Mouse (Mus musculus): Measurements from ENCODE around the gene Nup214. TPM values are rescaled to one million over a fixed set of nuclear protein-coding genes. Genes with fewer than 3 reads are reported as not detected.
A peak's percentile ranks its signal among the peaks of the same experiment; 100 is the strongest.

Nup214 gene
- polyA plus RNA-seq (2015; fragmentation: Nextera tagmentation; extraction: Ambion mirVana) = 101 and 103 TPM in 2 replicates

DNA sequence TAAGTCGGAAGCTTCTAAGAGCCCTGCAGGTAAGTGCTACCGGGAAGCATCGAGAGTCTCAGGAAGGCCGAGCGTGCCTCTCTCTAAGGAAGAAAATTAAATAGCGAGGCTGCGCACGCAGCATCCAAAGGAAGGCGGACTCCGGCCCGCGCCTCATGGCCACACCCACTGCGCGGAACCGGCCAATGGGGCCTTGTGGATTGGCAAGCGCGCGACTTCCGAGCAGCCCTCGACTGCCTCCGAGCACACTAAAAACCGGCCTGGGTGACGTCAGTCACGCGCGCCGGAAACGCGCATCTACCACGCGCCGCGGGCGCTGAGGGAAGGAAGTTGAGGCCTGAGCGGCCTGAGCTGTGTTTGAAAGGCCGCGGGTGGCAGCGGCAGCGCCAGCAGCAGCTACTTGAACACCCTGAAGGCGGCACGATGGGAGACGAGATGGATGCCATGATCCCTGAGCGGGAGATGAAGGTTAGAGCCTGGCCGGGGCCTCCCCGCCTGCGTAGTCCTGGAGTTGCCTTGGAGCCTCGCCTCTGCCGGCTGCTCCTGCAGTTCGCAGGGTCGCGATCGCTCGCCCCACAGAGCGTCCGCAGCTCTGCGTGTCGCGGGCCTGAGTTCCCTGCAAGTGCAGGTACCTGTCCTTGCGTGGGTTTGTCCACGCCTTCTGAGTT is at the start of gene Nup214:
Gene Nup214, plus strand, starts transcription at position 296 of the 668 bp plus-strand sequence.
- WGBS = under 1% methylated on average over 60 of the region's 60 CpGs
- H3K4me1 ChIP-seq = peaks cover 18% of the 10 kb centered on the region
- H3K9ac ChIP-seq = peak within 1 kb of the TSS; percentile 91
- H3K27ac ChIP-seq = peak within 1 kb of the TSS; percentile 74
- H3K4me3 ChIP-seq = peak within 1 kb of the TSS; percentile 87
- no peaks in the 10 kb centered on the region for H3K27me3 ChIP-seq
- H3K9me3 ChIP-seq (replicated peaks) = no peaks in the 10 kb centered on the region
- H3K4me2 ChIP-seq = peak within 1 kb of the TSS; percentile 97
- H3K36me3 ChIP-seq (ENCODE audit: poor library complexity, severe bottlenecking) = peaks cover 65% of the 10 kb centered on the region
- ATAC-seq = peak; percentile 100

DNA sequence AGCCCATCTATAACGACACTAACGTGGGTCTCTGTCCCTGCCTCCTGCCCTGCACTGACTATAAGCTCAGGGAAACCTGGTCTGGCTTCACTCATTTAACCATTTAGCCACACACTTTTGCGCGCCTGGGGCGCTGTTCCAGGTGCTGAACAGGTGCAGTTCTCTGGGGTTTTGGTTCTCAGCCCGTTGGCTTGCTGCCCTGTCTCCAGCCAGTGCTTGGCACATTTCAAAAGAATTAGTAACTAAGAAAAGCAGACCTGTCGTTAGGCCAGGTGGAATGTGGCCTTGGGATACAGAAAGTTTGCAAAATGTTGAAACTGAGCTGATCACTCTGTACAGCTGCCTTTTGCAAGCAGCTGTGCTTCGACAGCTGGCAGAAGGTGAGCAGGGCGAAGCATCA is 49.4 kb upstream of the Nup214 start:
- H3K36me3 ChIP-seq (ENCODE audit: poor library complexity, severe bottlenecking) = no peaks in the 10 kb centered on the region
- no peaks in the 10 kb centered on the region for H3K4me1 ChIP-seq
- ATAC-seq = no peak
- H3K9me3 ChIP-seq (replicated peaks) = no peaks in the 10 kb centered on the region
- no peak overlapping the region for H3K27ac ChIP-seq
- H3K9ac ChIP-seq = no peak overlapping the region
- no peak overlapping the region for H3K4me3 ChIP-seq
- H3K4me2 ChIP-seq = no peak overlapping the region
- H3K27me3 ChIP-seq = peaks cover 6% of the 10 kb centered on the region; the same call in 1 of the 2 replicates
- WGBS = 29% methylated on average over 9 of the region's 9 CpGs

DNA sequence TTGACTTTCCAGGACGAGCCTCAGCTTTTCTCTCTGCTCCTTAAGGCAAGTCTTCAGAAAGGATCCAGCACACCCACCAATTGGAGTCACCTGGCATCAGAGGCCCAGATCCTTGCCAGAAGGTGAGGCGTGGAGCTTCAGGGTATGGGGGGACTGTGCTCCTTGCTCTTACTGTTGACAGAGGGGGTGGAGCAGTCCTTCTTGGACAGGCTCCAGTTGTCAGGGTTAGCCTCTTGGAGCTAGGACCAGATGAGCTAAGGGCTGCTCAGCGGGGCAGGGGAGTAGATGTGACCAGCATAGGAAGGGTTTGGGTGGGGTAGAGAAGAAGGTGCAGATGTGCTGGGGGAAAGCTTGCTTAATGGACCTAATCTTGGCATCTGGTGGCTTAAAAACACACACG is 48.3 kb upstream of the Nup214 start:
- ATAC-seq = no peak
- Histone ChIP-seq H3K4me1 (no peaks in the 10 kb centered on the region), H3K9ac (no peak overlapping the region), H3K9me3 (replicated peaks) (no peaks in the 10 kb centered on the region), H3K4me3 (no peak overlapping the region), H3K27me3 (peaks cover 5% of the 10 kb centered on the region; the same call in 1 of the 2 replicates), H3K36me3 (ENCODE audit: poor library complexity, severe bottlenecking) (no peaks in the 10 kb centered on the region), H3K27ac (no peak overlapping the region), H3K4me2 (no peak overlapping the region)
- 61% methylated on average over 4 of the region's 4 CpGs for WGBS

- ATAC-seq = no peak
- Histone ChIP-seq H3K4me3 (no peak overlapping the region), H3K27me3 (no peaks in the 10 kb centered on the region), H3K36me3 (ENCODE audit: poor library complexity, severe bottlenecking) (no peaks in the 10 kb centered on the region), H3K4me1 (peaks cover 3% of the 10 kb centered on the region; the same call in 1 of the 2 replicates), H3K9ac (no peak overlapping the region), H3K27ac (no peak overlapping the region), H3K4me2 (no peak overlapping the region), H3K9me3 (replicated peaks) (no peaks in the 10 kb centered on the region)
- WGBS = 89% methylated on average over 3 of the region's 3 CpGs
These were observed 44.6 kb upstream of the Nup214 start for GRCm38 (mm10) chr2:31929664-31930063.

- 15% methylated on average over 4 of the region's 4 CpGs for WGBS
- ATAC-seq = no peak
- no peaks in the 10 kb centered on the region for H3K27me3 ChIP-seq
- H3K27ac ChIP-seq = no peak overlapping the region
- H3K4me3 ChIP-seq = no peak overlapping the region
- H3K4me1 ChIP-seq = peaks cover 7% of the 10 kb centered on the region; the same call in 1 of the 2 replicates
- no peaks in the 10 kb centered on the region for H3K9me3 ChIP-seq (replicated peaks)
- H3K4me2 ChIP-seq = no peak overlapping the region
- no peaks in the 10 kb centered on the region for H3K36me3 ChIP-seq (ENCODE audit: poor library complexity, severe bottlenecking)
- no peak overlapping the region for H3K9ac ChIP-seq
These were observed 39.7 kb upstream of the Nup214 start for GRCm38 (mm10) chr2:31934551-31934950.

GRCm38 (mm10) chr2:31935054-31935453 is 39.2 kb upstream of the Nup214 start:
- no peak overlapping the region for H3K4me2 ChIP-seq
- peaks cover 7% of the 10 kb centered on the region; the same call in 1 of the 2 replicates for H3K4me1 ChIP-seq
- H3K9ac ChIP-seq = no peak overlapping the region
- no peaks in the 10 kb centered on the region for H3K9me3 ChIP-seq (replicated peaks)
- 40% methylated on average over 4 of the region's 4 CpGs for WGBS
- ATAC-seq = no peak
- H3K4me3 ChIP-seq = no peak overlapping the region
- no peaks in the 10 kb centered on the region for H3K36me3 ChIP-seq (ENCODE audit: poor library complexity, severe bottlenecking)
- no peaks in the 10 kb centered on the region for H3K27me3 ChIP-seq
- no peak overlapping the region for H3K27ac ChIP-seq

DNA sequence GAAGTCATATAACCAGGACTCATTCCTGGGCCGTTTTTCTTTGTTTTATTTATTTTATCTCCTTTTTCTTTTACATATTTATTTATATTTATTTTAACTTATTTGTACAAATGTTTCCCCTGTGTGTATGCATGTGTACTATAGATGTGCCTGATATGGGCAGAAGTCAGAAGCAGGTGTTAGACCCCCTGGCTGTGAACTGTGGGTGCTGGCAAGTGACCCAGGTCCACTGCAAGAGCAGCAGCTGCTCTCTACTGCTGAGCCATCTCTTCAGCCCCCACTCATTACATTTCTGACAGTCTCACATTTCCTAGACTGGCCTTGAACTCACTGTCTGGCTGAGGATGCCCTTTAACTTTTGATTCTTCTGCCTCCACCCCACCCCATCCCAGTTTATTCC is 35.9 kb upstream of the Nup214 start:
- no peaks in the 10 kb centered on the region for H3K27me3 ChIP-seq
- H3K9ac ChIP-seq = no peak overlapping the region

DNA sequence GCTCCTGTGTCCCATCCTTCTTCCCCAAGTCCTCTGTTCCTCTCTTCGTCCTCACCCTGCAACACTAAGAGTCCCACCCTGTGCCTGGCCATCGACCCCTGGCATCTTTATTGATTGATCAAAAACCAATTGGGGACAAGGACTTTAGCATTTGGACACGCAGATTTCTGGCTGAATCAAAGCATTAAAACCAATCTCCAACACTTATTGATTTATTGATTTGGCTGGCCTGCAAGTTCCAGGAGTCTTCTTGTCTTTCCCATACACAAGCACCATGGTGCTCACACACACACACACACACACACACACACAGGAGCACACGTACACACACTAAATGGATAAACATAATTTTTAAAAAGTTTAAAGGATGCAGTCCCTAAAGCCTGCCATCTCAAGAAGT is 31.2 kb upstream of the Nup214 start:
- Histone ChIP-seq H3K4me2 (no peak overlapping the region), H3K36me3 (ENCODE audit: poor library complexity, severe bottlenecking) (no peaks in the 10 kb centered on the region), H3K9me3 (replicated peaks) (no peaks in the 10 kb centered on the region), H3K9ac (no peak overlapping the region), H3K4me3 (no peak overlapping the region), H3K27ac (no peak overlapping the region), H3K27me3 (0 out of 2 replicates have a peak, but pooled peaks cover 4% of the 10 kb centered on the region), H3K4me1 (no peaks in the 10 kb centered on the region)
- ATAC-seq = no peak
- WGBS = 82% methylated on average over 4 of the region's 4 CpGs

More for the DNA sequence above, 35.9 kb upstream of the Nup214 start:
- no peaks in the 10 kb centered on the region for H3K36me3 ChIP-seq (ENCODE audit: poor library complexity, severe bottlenecking)
- no peak overlapping the region for H3K27ac ChIP-seq
- H3K4me3 ChIP-seq = no peak overlapping the region
- peaks cover 7% of the 10 kb centered on the region; the same call in 1 of the 2 replicates for H3K4me1 ChIP-seq
- WGBS = 100% methylated on average over 1 of the region's 1 CpGs
- no peaks in the 10 kb centered on the region for H3K9me3 ChIP-seq (replicated peaks)
- H3K4me2 ChIP-seq = no peak overlapping the region
- no peak for ATAC-seq

- H3K4me1 ChIP-seq = peaks cover 7% of the 10 kb centered on the region
- H3K27me3 ChIP-seq = peaks cover 4% of the 10 kb centered on the region; the same call in 1 of the 2 replicates
- no peak overlapping the region for H3K4me3 ChIP-seq
- no peak overlapping the region for H3K4me2 ChIP-seq
- WGBS = 83% methylated on average over 2 of the region's 2 CpGs
- H3K9me3 ChIP-seq (replicated peaks) = no peaks in the 10 kb centered on the region
- ATAC-seq = no peak
- no peak overlapping the region for H3K9ac ChIP-seq
- no peaks in the 10 kb centered on the region for H3K36me3 ChIP-seq (ENCODE audit: poor library complexity, severe bottlenecking)
- no peak overlapping the region for H3K27ac ChIP-seq
These were observed 28.7 kb upstream of the Nup214 start for GRCm38 (mm10) chr2:31945580-31945979.

DNA sequence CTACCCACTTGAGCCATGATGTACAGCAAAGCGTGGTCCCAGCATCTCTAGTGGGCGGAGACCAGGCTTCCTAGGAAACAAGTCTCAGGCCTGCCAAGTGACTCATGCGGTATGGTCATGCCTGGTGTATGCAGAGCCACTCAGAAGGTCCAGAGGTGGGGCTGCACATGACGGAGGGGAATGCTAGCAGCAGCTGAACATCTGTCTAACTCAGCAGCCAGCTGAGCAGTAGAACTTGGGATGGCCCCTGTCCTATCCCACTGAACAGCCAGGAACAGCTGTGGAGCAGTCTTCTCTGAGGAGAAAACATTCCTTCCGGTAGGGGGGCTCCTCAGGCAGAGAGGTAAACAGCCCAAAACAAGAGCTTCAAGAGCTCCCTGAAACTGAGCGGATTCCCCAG is 25.8 kb upstream of the Nup214 start:
- no peak overlapping the region for H3K4me3 ChIP-seq
- no peaks in the 10 kb centered on the region for H3K9me3 ChIP-seq (replicated peaks)
- peaks cover 34% of the 10 kb centered on the region for H3K4me1 ChIP-seq
- peaks cover 14% of the 10 kb centered on the region; the same call in 1 of the 2 replicates for H3K36me3 ChIP-seq (ENCODE audit: poor library complexity, severe bottlenecking)
- H3K27me3 ChIP-seq = peaks cover 4% of the 10 kb centered on the region; the same call in 1 of the 2 replicates
- no peak overlapping the region for H3K9ac ChIP-seq
- no peak overlapping the region for H3K27ac ChIP-seq
- H3K4me2 ChIP-seq = no peak overlapping the region
- 83% methylated on average over 6 of the region's 6 CpGs for WGBS
- no peak for ATAC-seq

GRCm38 (mm10) chr2:31948801-31949200 is 25.4 kb upstream of the Nup214 start:
- Histone ChIP-seq H3K4me1 (peaks cover 38% of the 10 kb centered on the region), H3K36me3 (ENCODE audit: poor library complexity, severe bottlenecking) (peaks cover 18% of the 10 kb centered on the region; the same call in 1 of the 2 replicates), H3K4me3 (no peak overlapping the region), H3K27me3 (peaks cover 4% of the 10 kb centered on the region; the same call in 1 of the 2 replicates), H3K4me2 (no peak overlapping the region), H3K9me3 (replicated peaks) (no peaks in the 10 kb centered on the region), H3K9ac (no peak overlapping the region), H3K27ac (no peak overlapping the region)
- no peak for ATAC-seq
- 80% methylated on average over 6 of the region's 6 CpGs for WGBS

GRCm38 (mm10) chr2:31950058-31950871 is 24.0 kb upstream of the Nup214 start, which contains the start of gene Aif1l:
Aif1l (plus strand) TSS chr2:31950139.
- H3K27ac ChIP-seq = peak within 1 kb of the TSS; percentile 40
- peak within 1 kb of the TSS; percentile 83 for H3K9ac ChIP-seq
- peaks cover 4% of the 10 kb centered on the region; the same call in 1 of the 2 replicates for H3K27me3 ChIP-seq
- H3K9me3 ChIP-seq (replicated peaks) = no peaks in the 10 kb centered on the region
- H3K4me3 ChIP-seq = peak within 1 kb of the TSS; percentile 83
- under 1% methylated on average over 65 of the region's 66 CpGs for WGBS
- peak; percentile 77 for ATAC-seq
- peaks cover 33% of the 10 kb centered on the region; the same call in 1 of the 2 replicates for H3K36me3 ChIP-seq (ENCODE audit: poor library complexity, severe bottlenecking)
- peak within 1 kb of the TSS; percentile 92 for H3K4me2 ChIP-seq
- H3K4me1 ChIP-seq = peaks cover 44% of the 10 kb centered on the region

All from forebrain, embryonic 13.5 days (tissue).